Comparison of ENCODE assay signal across 10 mouse cellular contexts in genomic region chr7:34606729-34607128, GRCm38 (mm10). TPM values are rescaled to one million over a fixed set of nuclear protein-coding genes. Genes with fewer than 3 reads are reported as not detected.
DNase-seq lines count a peak whose midpoint lies in the region; ATAC-seq and TF ChIP-seq lines count a peak whose summit lies in the region.
"Had no signal": no experiment of that assay in that cellular context is flagged by ENCODE, and none has a peak within 500 bp of the region (broad histone marks: within the 10 kb centered on the region; RNA-seq: fewer than 3 reads in every experiment).

No protein-coding gene starts in this region.

- no peaks in the 10 kb centered on the region for H3K27me3 ChIP-seq in embryonic facial prominence, embryonic 15.5 days
- no peaks in the 10 kb centered on the region for H3K27me3 ChIP-seq in kidney, postnatal 0 days (ENCODE audit: insufficient read depth, low read length)
- no peaks in the 10 kb centered on the region for H3K27me3 ChIP-seq in midbrain, postnatal 0 days (ENCODE audit: insufficient read depth, low read length)
- no peaks in the 10 kb centered on the region for H3K27me3 ChIP-seq in intestine, embryonic 15.5 days (replicated peaks)

- DNase-seq in layer of hippocampus, adult 11-12 months (ENCODE audit: low spot score): peak; percentile 24
- DNase-seq in layer of hippocampus, postnatal 25 days (ENCODE audit: extremely low spot score in 1 of 2, low spot score in 1 of 2): no peak
- peak; percentile 48 for DNase-seq in kidney, postnatal 0 days (ENCODE audit: low spot score)
- peak; percentile 88 for DNase-seq in midbrain, postnatal 0 days (ENCODE audit: low spot score)
- no peak for DNase-seq in left cerebral cortex, postnatal 25 days (ENCODE audit: low spot score in 2 of 2)
- no peak for DNase-seq in gastrocnemius, adult 8-10 months (ENCODE audit: low spot score in 2 of 2)

- peak overlapping the region; percentile 67 for H3K27ac ChIP-seq in embryonic facial prominence, embryonic 15.5 days (replicated peaks)
- peak overlapping the region; percentile 51; the same call in 1 of the 2 replicates for H3K27ac ChIP-seq in kidney, postnatal 0 days
- H3K27ac ChIP-seq in midbrain, postnatal 0 days (ENCODE audit: low read depth, low read length): no peak overlapping the region
- no peak overlapping the region for H3K27ac ChIP-seq in intestine, embryonic 15.5 days
- H3K27ac ChIP-seq: stomach, postnatal 0 days had no signal

- intact Hi-C loops in left cerebral cortex, postnatal 25 days (cut with DNase I): no loop called here

- ATAC-seq in embryonic facial prominence, embryonic 15.5 days (ENCODE audit: insufficient number of reproducible peaks, low FRiP score, low TSS enrichment, low read depth): peak; percentile 66
- ATAC-seq in kidney, postnatal 0 days (replicated peaks; ENCODE audit: low FRiP score, low read depth): no peak
- peak; percentile 54 for ATAC-seq in midbrain, postnatal 0 days (ENCODE audit: low FRiP score)
- ATAC-seq in intestine, embryonic 15.5 days: no peak

- WGBS in embryonic facial prominence, embryonic 15.5 days: 9% methylated on average over 11 of the region's 11 CpGs
- WGBS in kidney, postnatal 0 days: 16% methylated on average over 11 of the region's 11 CpGs
- 14% methylated on average over 11 of the region's 11 CpGs for WGBS in midbrain, postnatal 0 days
- 41% methylated on average over 11 of the region's 11 CpGs for WGBS in intestine, embryonic 15.5 days

- no peaks in the 10 kb centered on the region for H3K36me3 ChIP-seq in embryonic facial prominence, embryonic 15.5 days
- H3K36me3 ChIP-seq in kidney, postnatal 0 days (ENCODE audit: insufficient read depth, low read length): no peaks in the 10 kb centered on the region
- no peaks in the 10 kb centered on the region for H3K36me3 ChIP-seq in midbrain, postnatal 0 days (ENCODE audit: insufficient read depth, low read length)
- H3K36me3 ChIP-seq in intestine, embryonic 15.5 days: no peaks in the 10 kb centered on the region

- H3K9me3 ChIP-seq in embryonic facial prominence, embryonic 15.5 days (replicated peaks): no peaks in the 10 kb centered on the region
- H3K9me3 ChIP-seq in kidney, postnatal 0 days (replicated peaks; ENCODE audit: low read length): no peaks in the 10 kb centered on the region
- no peaks in the 10 kb centered on the region for H3K9me3 ChIP-seq in midbrain, postnatal 0 days (ENCODE audit: low read length)
- H3K9me3 ChIP-seq in intestine, embryonic 15.5 days: no peaks in the 10 kb centered on the region

- peaks cover 42% of the 10 kb centered on the region for H3K4me1 ChIP-seq in embryonic facial prominence, embryonic 15.5 days
- peaks cover 12% of the 10 kb centered on the region; the same call in 1 of the 2 replicates for H3K4me1 ChIP-seq in kidney, postnatal 0 days (replicated peaks; ENCODE audit: insufficient read depth, low read length)
- no peaks in the 10 kb centered on the region for H3K4me1 ChIP-seq in midbrain, postnatal 0 days (ENCODE audit: insufficient read depth, low read length)
- no peaks in the 10 kb centered on the region for H3K4me1 ChIP-seq in intestine, embryonic 15.5 days (replicated peaks)

- TF ChIP-seq CTCF in kidney, postnatal 0 days (IDR thresholded peaks at IDR 0.05; ENCODE audit: low read depth): no peak
- no peak for TF ChIP-seq CTCF in midbrain, postnatal 0 days (IDR thresholded peaks at IDR 0.05)

- H3K4me2 ChIP-seq in embryonic facial prominence, embryonic 15.5 days (replicated peaks): peak overlapping the region; percentile 38
- no peak overlapping the region for H3K4me2 ChIP-seq in kidney, postnatal 0 days (ENCODE audit: low read length)
- H3K4me2 ChIP-seq in midbrain, postnatal 0 days (ENCODE audit: low read depth, low read length, poor library complexity, severe bottlenecking): peak overlapping the region; percentile 34
- H3K4me2 ChIP-seq in intestine, embryonic 15.5 days (replicated peaks): no peak overlapping the region

- no peak overlapping the region for H3K4me3 ChIP-seq in embryonic facial prominence, embryonic 15.5 days (replicated peaks)
- no peak overlapping the region for H3K4me3 ChIP-seq in kidney, postnatal 0 days (replicated peaks; ENCODE audit: low read depth, low read length)
- H3K4me3 ChIP-seq in midbrain, postnatal 0 days (ENCODE audit: low read depth, low read length): no peak overlapping the region
- H3K4me3 ChIP-seq in intestine, embryonic 15.5 days (replicated peaks): no peak overlapping the region

- H3K9ac ChIP-seq in embryonic facial prominence, embryonic 15.5 days: no peak overlapping the region
- H3K9ac ChIP-seq in kidney, postnatal 0 days (ENCODE audit: low read depth, low read length): no peak overlapping the region
- no peak overlapping the region for H3K9ac ChIP-seq in midbrain, postnatal 0 days (replicated peaks; ENCODE audit: low read length, poor library complexity, severe bottlenecking)
- H3K9ac ChIP-seq in intestine, embryonic 15.5 days: no peak overlapping the region

RNA-seq across cellular contexts. Expression of gene Kctd15, which starts 49.8 kb away (rescaled TPM):
- total RNA-seq in layer of hippocampus, postnatal 25 days (2021): 10 to 100 TPM; 14.8 to 17.0 TPM
- 37.7 and 39.1 TPM in 2 replicates for polyA plus RNA-seq in embryonic facial prominence, embryonic 15.5 days (2015; fragmentation: Nextera tagmentation; extraction: Ambion mirVana)
- polyA plus RNA-seq in kidney, postnatal 0 days (2015; fragmentation: Nextera tagmentation; extraction: Ambion mirVana): 24.7 and 26.8 TPM in 2 replicates
- 61.3 and 69.1 TPM in 2 replicates for total RNA-seq in midbrain, postnatal 0 days (2014; rRNA removed)
- polyA plus RNA-seq in midbrain, postnatal 0 days (2015; fragmentation: Nextera tagmentation; extraction: Ambion mirVana): 15.0 and 15.7 TPM in 2 replicates
- polyA plus RNA-seq in intestine, embryonic 15.5 days (2015; fragmentation: Nextera tagmentation; extraction: Ambion mirVana): 16.2 and 18.0 TPM in 2 replicates
- 10 to 100 TPM; 14.6 TPM for total RNA-seq in left cerebral cortex, postnatal 25 days (2021)
- 10 to 100 TPM; 55.6 to 60.8 (median 58.6) TPM for total RNA-seq in gastrocnemius, adult 8-10 months (2022)
- total RNA-seq: common myeloid progenitor, adult 5-6 weeks had no signal

Comparison
In these comparisons a context has a peak if more than half of its experiments do, and no peak if none do; other contexts are left out.
1. DNase-seq: peak in layer of hippocampus, adult 11-12 months (single experiment), kidney, postnatal 0 days (single experiment) and midbrain, postnatal 0 days (single experiment); none in layer of hippocampus, postnatal 25 days (0 of 2), left cerebral cortex, postnatal 25 days (0 of 2) and gastrocnemius, adult 8-10 months (0 of 2).
2. ATAC-seq: peak in embryonic facial prominence, embryonic 15.5 days (single experiment) and midbrain, postnatal 0 days (single experiment); none in kidney, postnatal 0 days (single experiment) and intestine, embryonic 15.5 days (single experiment).
3. H3K27ac ChIP-seq: peak in embryonic facial prominence, embryonic 15.5 days (single experiment) and kidney, postnatal 0 days (single experiment); none in midbrain, postnatal 0 days (single experiment) and intestine, embryonic 15.5 days (single experiment).
4. H3K4me2 ChIP-seq: peak in embryonic facial prominence, embryonic 15.5 days (single experiment) and midbrain, postnatal 0 days (single experiment); none in kidney, postnatal 0 days (single experiment) and intestine, embryonic 15.5 days (single experiment).